Mouse (Mus musculus): ENCODE measurements around the gene Neurl4.

The Neurl4 gene

DNA sequence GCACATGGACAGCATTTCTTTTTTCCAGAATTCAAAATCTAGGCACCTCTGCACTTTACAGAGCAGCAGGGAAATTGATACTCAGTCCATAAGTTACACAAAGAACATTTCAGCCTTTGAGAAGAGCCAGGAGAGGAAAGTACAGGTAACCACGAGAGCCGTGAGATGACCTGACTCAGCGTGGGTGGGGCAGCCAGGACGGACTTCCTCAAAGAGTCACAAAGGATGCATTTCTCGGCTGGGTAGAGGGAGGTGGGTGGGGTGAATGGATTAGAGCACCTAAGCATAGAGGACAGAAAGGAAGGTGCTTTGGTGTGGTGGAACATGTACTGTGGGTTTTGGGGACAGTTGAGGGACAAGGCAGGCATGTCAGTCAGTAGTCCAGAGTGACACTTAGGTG lies 61.0 kb downstream of the Neurl4 start:
- no peak for DNase-seq

All from layer of hippocampus, adult 9-11 months (tissue).